Mouse (Mus musculus) liver, adult 2 months (tissue): ENCODE results near the gene Sycn.

Experiments
- CTCF ChIP-seq: fragments of 200-500 bp; IDR thresholded peaks from 2 replicates; pipeline ENCODE4 v1.5.1; 2011; ENCODE audit warnings: low read depth, low read length, control low read depth
- POLR2A ChIP-seq: fragments of 200-500 bp; IDR thresholded peaks from 2 replicates; pipeline ENCODE4 v1.6.1; 2011; ENCODE audit warnings: low read length, control low read depth; ENCODE audit not compliant: insufficient read depth; ENCODE audit errors: extremely low read depth

DNA sequence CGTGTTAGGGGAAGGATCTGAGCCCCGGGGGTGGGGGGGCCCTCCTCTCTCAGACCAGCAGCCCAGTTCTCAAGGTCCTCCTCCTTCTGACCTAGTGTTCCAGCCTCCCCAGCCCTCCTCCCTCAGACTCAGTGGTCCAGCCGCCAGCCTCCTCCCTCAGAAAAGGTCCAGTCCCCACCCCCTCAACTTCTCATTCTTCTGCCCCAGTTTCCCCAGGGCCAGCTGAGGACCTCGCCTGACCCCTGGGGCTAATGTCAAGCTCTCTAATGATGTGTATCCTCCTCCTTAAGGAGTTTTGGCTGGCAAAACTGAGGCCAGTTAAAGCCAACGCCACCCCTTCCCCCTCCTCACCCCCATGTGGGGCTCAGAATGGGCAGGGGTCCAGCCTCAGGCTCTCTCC lies 6.5 kb downstream of the Sycn start, which contains the start of gene Nccrp1:
- TF ChIP-seq CTCF: no peak
- no peak for TF ChIP-seq POLR2A
